Mouse (Mus musculus) myocyte (in vitro differentiated cells): Measurements from ENCODE around the gene Zfp385c. TPM values are rescaled to one million over a fixed set of nuclear protein-coding genes. Genes with fewer than 3 reads are reported as not detected.

Source experiments
- H3K27me3 ChIP-seq: one replicate; pipeline ENCODE4 v1.6.1; 2011; ENCODE audit not compliant: control insufficient read depth, insufficient read depth, insufficient read length
- H3K36me3 ChIP-seq: one replicate; pipeline ENCODE4 v1.6.1; 2011; ENCODE audit not compliant: control insufficient read depth, insufficient read depth
- H3K4me2 ChIP-seq: one replicate; pipeline ENCODE4 v1.6.1; 2011; ENCODE audit warnings: low read depth, control low read depth
- H3K4me3 ChIP-seq: one replicate; pipeline ENCODE4 v1.5.1; 2011; ENCODE audit warnings: mild to moderate bottlenecking, control low read depth, moderate library complexity
- H3K79me2 ChIP-seq: one replicate; pipeline ENCODE4 v1.6.1; 2011; ENCODE audit not compliant: control insufficient read depth, insufficient read depth
- H3ac ChIP-seq: one replicate; pipeline ENCODE4 v1.6.1; 2011; ENCODE audit not compliant: control insufficient read depth, insufficient read length
- CEBPB ChIP-seq: IDR thresholded peaks from 2 replicates; pipeline ENCODE4 v1.6.1; 2011; ENCODE audit warnings: mild to moderate bottlenecking, moderate library complexity; ENCODE audit not compliant: poor library complexity, insufficient read depth, severe bottlenecking
- E2F4 ChIP-seq: IDR thresholded peaks from one replicate; pipeline ENCODE4 v1.6.1; 2011; ENCODE audit warnings: mild to moderate bottlenecking, control low read depth, moderate library complexity; ENCODE audit not compliant: insufficient read depth
- MAX ChIP-seq: IDR thresholded peaks from one replicate; pipeline ENCODE4 v1.6.1; 2011; ENCODE audit warnings: low read depth, mild to moderate bottlenecking, control low read depth
- MYOD1 ChIP-seq, 3 experiments: IDR thresholded peaks; one replicate each; pipeline ENCODE4 v1.6.1; 2011; ENCODE audit warnings: control low read depth in 2 of 3, low read depth in 2 of 3, mild to moderate bottlenecking in 2 of 3, moderate library complexity in 1 of 3; ENCODE audit not compliant: insufficient read length in 2 of 3, control insufficient read depth in 1 of 3
- MYOG ChIP-seq, 3 experiments: IDR thresholded peaks; one replicate each; pipeline ENCODE4 v1.6.1; 2011; ENCODE audit warnings: control low read depth in 2 of 3, low read depth in 2 of 3, mild to moderate bottlenecking in 2 of 3; ENCODE audit not compliant: insufficient read length in 2 of 3, control insufficient read depth in 1 of 3, insufficient read depth in 1 of 3
- POLR2A ChIP-seq: IDR thresholded peaks from one replicate; pipeline ENCODE4 v1.6.1; 2011; ENCODE audit warnings: low read depth, mild to moderate bottlenecking, control low read depth, moderate library complexity; ENCODE audit not compliant: insufficient read length
- POLR2AphosphoS2 ChIP-seq: IDR thresholded peaks from one replicate; pipeline ENCODE4 v1.6.1; 2011; ENCODE audit warnings: low read depth, control low read depth; ENCODE audit not compliant: insufficient read length
- REST ChIP-seq: IDR thresholded peaks from one replicate; pipeline ENCODE4 v1.6.1; 2011; ENCODE audit warnings: mild to moderate bottlenecking, control low read depth, moderate library complexity; ENCODE audit not compliant: insufficient read depth, insufficient read length
- SRF ChIP-seq: IDR thresholded peaks from one replicate; pipeline ENCODE4 v1.6.1; 2011; ENCODE audit warnings: low read depth; ENCODE audit not compliant: control insufficient read depth, insufficient read length
- TCF12 ChIP-seq: IDR thresholded peaks from one replicate; pipeline ENCODE4 v1.6.1; 2011; ENCODE audit warnings: mild to moderate bottlenecking, control low read depth; ENCODE audit not compliant: poor library complexity, insufficient read depth, severe bottlenecking
- TCF3 ChIP-seq: IDR thresholded peaks from one replicate; pipeline ENCODE4 v1.6.1; 2011; ENCODE audit warnings: low read depth, control low read depth; ENCODE audit not compliant: insufficient read length
- USF1 ChIP-seq: IDR thresholded peaks from one replicate; pipeline ENCODE4 v1.6.1; 2011; ENCODE audit warnings: low read depth, mild to moderate bottlenecking, control low read depth, moderate library complexity
- polyA plus RNA-seq: library from polyadenylated mRNA; unstranded; fragments of >200 nt; fragmentation: generic; extraction: Trizol; gene quantifications from one replicate; pipeline ENCODE4 v1.2.1, GENCODE M21; 2012; ENCODE audit warnings: missing spikeins

The Zfp385c gene
- polyA plus RNA-seq, 1 experiment: 0.24 TPM

- no peak for TF ChIP-seq CEBPB
- Histone ChIP-seq H3K4me2 (no peak overlapping the region), H3ac (no peak overlapping the region), H3K79me2 (peaks cover 40% of the 10 kb centered on the region), H3K27me3 (no peaks in the 10 kb centered on the region), H3K4me3 (no peak overlapping the region), H3K36me3 (peaks cover 14% of the 10 kb centered on the region)
Measured at GRCm38 (mm10) chr11:100718866-100719265, 26.6 kb upstream of the Zfp385c start.

- Histone ChIP-seq H3K4me3 (no peak overlapping the region), H3K4me2 (no peak overlapping the region), H3K79me2 (peaks cover 36% of the 10 kb centered on the region), H3ac (no peak overlapping the region), H3K36me3 (peaks cover 14% of the 10 kb centered on the region), H3K27me3 (no peaks in the 10 kb centered on the region)
- no peak for TF ChIP-seq POLR2A
- no peak for TF ChIP-seq MYOG (IDR thresholded peaks at IDR 0.05; ENCODE audit: control insufficient read depth in 1 of 3, insufficient read depth in 1 of 3, insufficient read length in 2 of 3, low read depth in 2 of 3)
- no peak for TF ChIP-seq TCF12
- TF ChIP-seq POLR2AphosphoS2: no peak
- TF ChIP-seq CEBPB: no peak
- TF ChIP-seq TCF3: no peak
- no peak for TF ChIP-seq E2F4
- no peak for TF ChIP-seq REST
- no peak for TF ChIP-seq MAX
- no peak for TF ChIP-seq USF1
- TF ChIP-seq SRF: no peak
- no peak for TF ChIP-seq MYOD1 (IDR thresholded peaks at IDR 0.05; ENCODE audit: control insufficient read depth in 1 of 3, insufficient read length in 2 of 3, low read depth in 2 of 3)
Measured at GRCm38 (mm10) chr11:100718462-100718861, 26.2 kb upstream of the Zfp385c start.

DNA sequence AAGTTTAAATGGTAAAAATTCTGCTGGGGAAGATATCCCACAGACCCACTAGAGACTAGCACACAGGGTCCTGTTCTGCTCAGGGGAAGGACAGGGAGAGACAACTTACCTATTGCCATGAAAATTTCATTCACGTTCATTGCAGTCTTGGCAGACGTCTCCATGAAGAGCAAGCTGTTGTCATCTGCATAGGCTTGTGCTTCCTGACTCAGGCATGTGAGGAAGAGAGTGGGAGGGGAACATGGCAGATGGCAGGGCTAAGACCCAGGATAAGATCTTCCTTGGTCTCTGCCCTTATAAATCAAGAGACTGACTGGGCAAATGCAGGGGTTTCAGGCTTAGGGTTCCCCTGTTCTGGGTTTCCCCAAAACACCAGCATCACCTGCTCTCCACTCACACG, 24.4 kb upstream of the Zfp385c start:
- Histone ChIP-seq H3K79me2 (peaks cover 18% of the 10 kb centered on the region), H3K4me3 (no peak overlapping the region), H3ac (no peak overlapping the region), H3K36me3 (peaks cover 14% of the 10 kb centered on the region), H3K27me3 (no peaks in the 10 kb centered on the region), H3K4me2 (no peak overlapping the region)
- TF ChIP-seq TCF12: no peak
- TF ChIP-seq SRF: no peak
- no peak for TF ChIP-seq MYOD1 (IDR thresholded peaks at IDR 0.05; ENCODE audit: control insufficient read depth in 1 of 3, insufficient read length in 2 of 3, low read depth in 2 of 3)
- TF ChIP-seq TCF3: no peak
- no peak for TF ChIP-seq MYOG (IDR thresholded peaks at IDR 0.05; ENCODE audit: control insufficient read depth in 1 of 3, insufficient read depth in 1 of 3, insufficient read length in 2 of 3, low read depth in 2 of 3)
- TF ChIP-seq MAX: no peak
- TF ChIP-seq CEBPB: no peak
- TF ChIP-seq POLR2A: no peak
- TF ChIP-seq USF1: no peak
- no peak for TF ChIP-seq POLR2AphosphoS2
- TF ChIP-seq E2F4: no peak
- TF ChIP-seq REST: no peak

DNA sequence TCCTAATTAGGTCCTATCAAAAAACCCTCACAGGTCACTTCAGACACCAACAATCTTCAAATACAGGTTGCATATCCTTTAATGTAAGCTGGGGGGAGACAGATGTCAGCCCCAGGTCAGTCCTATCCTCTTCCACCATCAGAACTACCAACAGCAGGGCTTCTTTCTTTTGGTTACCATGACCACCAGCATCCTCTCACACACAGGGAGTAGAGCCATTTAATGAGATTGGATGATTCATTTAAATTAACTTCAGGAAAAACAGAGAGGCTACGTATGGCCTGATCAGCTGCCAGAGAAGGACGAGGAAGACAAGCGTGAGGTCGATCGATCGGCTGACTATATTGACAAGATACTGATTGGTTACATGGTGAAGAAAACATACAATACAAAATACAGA, 22.7 kb upstream of the Zfp385c start:
- no peak overlapping the region for H3K4me2 ChIP-seq
- TF ChIP-seq CEBPB (no peak), POLR2A (no peak), E2F4 (no peak), USF1 (no peak)
- peaks cover 14% of the 10 kb centered on the region for H3K36me3 ChIP-seq
- H3K79me2 ChIP-seq: peaks cover under 1% of the 10 kb centered on the region
- H3ac ChIP-seq: no peak overlapping the region
- no peak overlapping the region for H3K4me3 ChIP-seq
- no peaks in the 10 kb centered on the region for H3K27me3 ChIP-seq

DNA sequence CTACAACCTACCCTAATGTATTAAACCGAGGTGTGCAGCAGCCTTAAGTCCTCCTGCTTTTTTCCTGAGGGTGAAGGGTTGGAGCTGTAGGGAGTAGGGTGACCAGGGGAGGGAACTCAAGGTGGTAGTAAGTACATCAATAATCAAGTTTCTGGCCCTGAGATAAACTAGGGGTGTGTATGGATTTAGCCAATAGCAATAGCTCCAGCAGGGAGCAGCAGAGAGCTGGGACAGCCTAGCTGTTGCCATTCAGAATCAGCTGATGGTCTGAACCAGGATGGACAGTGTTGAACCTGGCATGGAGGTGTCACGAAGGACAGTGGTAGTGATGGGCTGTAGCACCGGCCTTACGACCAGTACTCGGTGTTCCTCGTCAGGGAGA, 22.3 kb upstream of the Zfp385c start:
- H3K4me2 ChIP-seq: no peak overlapping the region
- H3K27me3 ChIP-seq: no peaks in the 10 kb centered on the region
- no peaks in the 10 kb centered on the region for H3K79me2 ChIP-seq
- no peak overlapping the region for H3ac ChIP-seq
- peaks cover 14% of the 10 kb centered on the region for H3K36me3 ChIP-seq
- TF ChIP-seq MYOD1 (IDR thresholded peaks at IDR 0.05; ENCODE audit: control insufficient read depth in 1 of 3, insufficient read length in 2 of 3, low read depth in 2 of 3) (no peak), MYOG (IDR thresholded peaks at IDR 0.05; ENCODE audit: control insufficient read depth in 1 of 3, insufficient read depth in 1 of 3, insufficient read length in 2 of 3, low read depth in 2 of 3) (no peak), TCF3 (no peak), TCF12 (no peak), USF1 (no peak), REST (no peak)
- H3K4me3 ChIP-seq: no peak overlapping the region
